Mouse (Mus musculus): Measurements from ENCODE around the gene Disc1. TPM values are rescaled to one million over a fixed set of nuclear protein-coding genes. Genes with fewer than 3 reads are reported as not detected.

The Disc1 gene
- polyA plus RNA-seq, 1 experiment: 1.5 TPM

DNA sequence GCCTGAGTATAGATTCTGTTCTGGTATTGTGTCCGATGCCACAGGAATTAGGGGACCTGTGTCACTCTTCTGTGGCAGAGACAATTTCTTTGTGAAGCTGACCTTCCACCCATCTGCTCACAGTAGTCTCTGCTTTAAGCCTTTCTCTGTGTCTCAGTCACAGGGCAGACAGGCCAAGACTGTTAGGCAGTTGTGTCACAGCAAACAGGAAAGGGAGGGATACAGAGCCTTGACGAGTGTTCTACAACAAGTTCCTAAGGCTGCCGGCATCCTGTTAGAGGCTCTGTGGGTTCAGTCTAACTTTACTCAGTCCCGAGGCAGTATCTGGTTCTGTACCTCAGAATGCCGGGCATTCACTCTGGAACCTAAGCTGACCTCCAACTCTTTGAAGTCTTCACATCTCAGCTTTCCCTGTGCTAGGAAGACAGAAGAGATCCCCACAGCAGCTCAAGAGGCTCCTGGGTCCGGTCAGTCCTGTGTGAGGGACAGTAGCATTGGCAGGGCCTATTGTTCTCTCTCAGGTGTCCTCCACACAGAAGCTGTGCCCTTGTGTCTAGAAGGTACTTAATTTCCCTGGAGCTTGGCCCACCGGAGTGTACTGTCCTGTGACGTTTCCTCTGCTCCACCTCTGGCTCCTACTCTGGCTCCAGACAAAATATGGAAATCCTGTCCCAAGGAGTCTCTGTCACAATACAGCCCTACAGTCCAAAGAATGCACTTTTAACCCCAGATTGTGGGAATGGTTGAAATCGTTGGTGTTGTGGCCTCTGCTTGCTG lies 144.6 kb downstream of the Disc1 start:
- TF ChIP-seq CTCF (IDR thresholded peaks at IDR 0.05; ENCODE audit: control insufficient read depth, insufficient read depth, low read length) (no peak), POLR2A (IDR thresholded peaks at IDR 0.05; ENCODE audit: borderline replicate concordance, control insufficient read depth, low read depth, low read length) (no peak)
- 53% methylated on average over 9 of the region's 9 CpGs for WGBS
- H3K4me3 ChIP-seq (replicated peaks; ENCODE audit: control insufficient read depth, low read depth, low read length): no peak overlapping the region
- H3K4me1 ChIP-seq (ENCODE audit: control insufficient read depth, insufficient read depth, low read length): no peaks in the 10 kb centered on the region
- H3K27ac ChIP-seq (ENCODE audit: control insufficient read depth, insufficient read depth, low read depth, low read length, poor library complexity): no peak overlapping the region

- WGBS: 43% methylated on average over 16 of the region's 16 CpGs
- TF ChIP-seq POLR2A (IDR thresholded peaks at IDR 0.05; ENCODE audit: borderline replicate concordance, control insufficient read depth, low read depth, low read length) (no peak), CTCF (IDR thresholded peaks at IDR 0.05; ENCODE audit: control insufficient read depth, insufficient read depth, low read length) (no peak)
- Histone ChIP-seq H3K27ac (ENCODE audit: control insufficient read depth, insufficient read depth, low read depth, low read length, poor library complexity) (no peak overlapping the region), H3K4me1 (ENCODE audit: control insufficient read depth, insufficient read depth, low read length) (no peaks in the 10 kb centered on the region), H3K4me3 (replicated peaks; ENCODE audit: control insufficient read depth, low read depth, low read length) (no peak overlapping the region)
These were observed 145.4 kb downstream of the Disc1 start for GRCm38 (mm10) chr8:125199197-125199939.

DNA sequence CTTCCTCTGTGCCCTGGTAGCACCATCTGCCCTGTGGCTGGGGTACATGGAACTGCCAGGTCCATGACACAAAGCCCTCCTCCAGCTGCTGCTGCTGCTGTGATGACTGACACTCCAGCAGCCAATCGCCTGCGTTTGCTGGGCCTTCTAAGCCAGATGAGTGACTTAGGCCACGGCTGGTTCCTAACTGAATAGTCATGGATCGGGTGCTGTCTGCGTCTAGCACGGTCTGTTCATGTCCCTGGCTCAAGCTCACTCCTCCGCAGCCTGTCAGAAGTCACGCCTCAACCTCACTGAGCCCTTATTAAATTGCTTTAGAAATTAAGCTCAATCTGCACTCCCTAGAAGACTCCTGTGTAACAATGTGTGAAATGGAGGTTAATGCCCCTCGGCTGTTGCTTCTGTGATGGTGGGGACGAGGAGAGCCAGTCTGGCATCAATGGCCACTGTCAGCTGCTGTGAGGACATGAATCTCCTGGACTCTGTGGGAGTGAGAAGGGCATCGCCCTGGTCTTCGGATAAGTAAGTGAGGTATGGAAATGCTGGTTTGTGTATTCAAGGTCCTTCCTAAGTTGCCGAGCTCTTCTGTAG lies 146.4 kb downstream of the Disc1 start:
- 88% methylated on average over 13 of the region's 13 CpGs for WGBS
- no peak for TF ChIP-seq CTCF (IDR thresholded peaks at IDR 0.05; ENCODE audit: control insufficient read depth, insufficient read depth, low read length)
- no peak for TF ChIP-seq POLR2A (IDR thresholded peaks at IDR 0.05; ENCODE audit: borderline replicate concordance, control insufficient read depth, low read depth, low read length)
- Histone ChIP-seq H3K4me1 (ENCODE audit: control insufficient read depth, insufficient read depth, low read length) (no peaks in the 10 kb centered on the region), H3K4me3 (replicated peaks; ENCODE audit: control insufficient read depth, low read depth, low read length) (no peak overlapping the region), H3K27ac (ENCODE audit: control insufficient read depth, insufficient read depth, low read depth, low read length, poor library complexity) (no peak overlapping the region)

- Histone ChIP-seq H3K4me3 (replicated peaks; ENCODE audit: control insufficient read depth, low read depth, low read length) (no peak overlapping the region), H3K27ac (ENCODE audit: control insufficient read depth, insufficient read depth, low read depth, low read length, poor library complexity) (no peak overlapping the region), H3K4me1 (ENCODE audit: control insufficient read depth, insufficient read depth, low read length) (no peaks in the 10 kb centered on the region)
- no peak for TF ChIP-seq CTCF (IDR thresholded peaks at IDR 0.05; ENCODE audit: control insufficient read depth, insufficient read depth, low read length)
- TF ChIP-seq POLR2A (IDR thresholded peaks at IDR 0.05; ENCODE audit: borderline replicate concordance, control insufficient read depth, low read depth, low read length): no peak
- WGBS: 83% methylated on average over 6 of the region's 6 CpGs
These were observed 147.7 kb downstream of the Disc1 start for GRCm38 (mm10) chr8:125201650-125202049.

- Histone ChIP-seq H3K4me1 (ENCODE audit: control insufficient read depth, insufficient read depth, low read length) (no peaks in the 10 kb centered on the region), H3K27ac (ENCODE audit: control insufficient read depth, insufficient read depth, low read depth, low read length, poor library complexity) (no peak overlapping the region), H3K4me3 (replicated peaks; ENCODE audit: control insufficient read depth, low read depth, low read length) (no peak overlapping the region)
- TF ChIP-seq POLR2A (IDR thresholded peaks at IDR 0.05; ENCODE audit: borderline replicate concordance, control insufficient read depth, low read depth, low read length) (no peak), CTCF (IDR thresholded peaks at IDR 0.05; ENCODE audit: control insufficient read depth, insufficient read depth, low read length) (no peak)
- 83% methylated on average over 9 of the region's 9 CpGs for WGBS
These were observed 149.0 kb downstream of the Disc1 start for GRCm38 (mm10) chr8:125203016-125203415.

GRCm38 (mm10) chr8:125205556-125205955 lies 151.6 kb downstream of the Disc1 start:
- Histone ChIP-seq H3K4me3 (replicated peaks; ENCODE audit: control insufficient read depth, low read depth, low read length) (no peak overlapping the region), H3K27ac (ENCODE audit: control insufficient read depth, insufficient read depth, low read depth, low read length, poor library complexity) (no peak overlapping the region), H3K4me1 (ENCODE audit: control insufficient read depth, insufficient read depth, low read length) (no peaks in the 10 kb centered on the region)
- TF ChIP-seq CTCF (IDR thresholded peaks at IDR 0.05; ENCODE audit: control insufficient read depth, insufficient read depth, low read length): no peak
- no peak for TF ChIP-seq POLR2A (IDR thresholded peaks at IDR 0.05; ENCODE audit: borderline replicate concordance, control insufficient read depth, low read depth, low read length)
- WGBS: 82% methylated on average over 4 of the region's 4 CpGs

DNA sequence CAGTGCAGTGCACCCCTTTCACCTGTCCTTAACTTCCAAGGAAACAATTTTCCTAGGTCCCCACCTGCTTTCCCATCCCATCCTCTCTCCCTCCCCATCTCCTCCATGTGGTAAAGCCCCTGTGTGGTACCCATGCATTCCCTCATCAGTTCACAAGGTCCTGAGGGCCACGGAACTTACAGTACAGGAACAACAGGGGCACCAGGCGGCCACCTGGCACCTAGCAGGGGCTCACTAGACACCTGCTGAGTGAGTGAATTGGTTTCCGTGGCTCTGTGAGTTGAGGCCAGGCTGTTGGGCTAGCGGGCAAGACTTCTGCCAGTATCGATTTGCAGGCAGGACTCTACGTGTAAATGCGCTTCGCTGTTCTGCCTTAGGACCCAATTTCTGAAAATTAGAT lies 152.4 kb downstream of the Disc1 start:
- Histone ChIP-seq H3K4me3 (replicated peaks; ENCODE audit: control insufficient read depth, low read depth, low read length) (no peak overlapping the region), H3K4me1 (ENCODE audit: control insufficient read depth, insufficient read depth, low read length) (no peaks in the 10 kb centered on the region), H3K27ac (ENCODE audit: control insufficient read depth, insufficient read depth, low read depth, low read length, poor library complexity) (no peak overlapping the region)
- 90% methylated on average over 8 of the region's 8 CpGs for WGBS
- TF ChIP-seq POLR2A (IDR thresholded peaks at IDR 0.05; ENCODE audit: borderline replicate concordance, control insufficient read depth, low read depth, low read length) (no peak), CTCF (IDR thresholded peaks at IDR 0.05; ENCODE audit: control insufficient read depth, insufficient read depth, low read length) (no peak)

GRCm38 (mm10) chr8:125206962-125207361 lies 153.0 kb downstream of the Disc1 start:
- TF ChIP-seq CTCF (IDR thresholded peaks at IDR 0.05; ENCODE audit: control insufficient read depth, insufficient read depth, low read length) (no peak), POLR2A (IDR thresholded peaks at IDR 0.05; ENCODE audit: borderline replicate concordance, control insufficient read depth, low read depth, low read length) (no peak)
- H3K4me1 ChIP-seq (ENCODE audit: control insufficient read depth, insufficient read depth, low read length): no peaks in the 10 kb centered on the region
- WGBS: 75% methylated on average over 3 of the region's 3 CpGs
- H3K27ac ChIP-seq (ENCODE audit: control insufficient read depth, insufficient read depth, low read depth, low read length, poor library complexity): no peak overlapping the region
- H3K4me3 ChIP-seq (replicated peaks; ENCODE audit: control insufficient read depth, low read depth, low read length): no peak overlapping the region
